Mouse (Mus musculus) stomach, postnatal 0 days (tissue): ENCODE data around the gene Wdr43. TPM values are rescaled to one million over a fixed set of nuclear protein-coding genes. Genes with fewer than 3 reads are reported as not detected.

ENCODE experiments used
- ATAC-seq: fragments of 200-750 bp; cut with Nextera tagmentation; 2 replicates; pipeline ENCODE4 v1.8.0; 2017; ENCODE audit not compliant: low FRiP score, low TSS enrichment
- DNase-seq: peaks from one replicate; pipeline ENCODE4 v3.0.0-alpha.2; 2016; ENCODE audit warnings: low spot score
- H3K27ac ChIP-seq: fragments of 300-500 bp; sonication (generic); replicated peaks from 2 replicates; pipeline ENCODE4 v1.5.1; 2014; ENCODE audit warnings: mild to moderate bottlenecking, control low read depth
- H3K27me3 ChIP-seq: fragments of 300-500 bp; sonication (generic); 2 replicates; pipeline ENCODE4 v1.6.1; 2014; ENCODE audit warnings: low read length; ENCODE audit not compliant: control insufficient read depth, insufficient read depth
- H3K36me3 ChIP-seq: fragments of 300-500 bp; sonication (generic); 2 replicates; pipeline ENCODE4 v1.6.1; 2014; ENCODE audit warnings: low read length, mixed read lengths; ENCODE audit not compliant: control insufficient read depth, insufficient read depth
- H3K4me1 ChIP-seq: fragments of 300-500 bp; sonication (generic); replicated peaks from 2 replicates; pipeline ENCODE4 v1.6.1; 2014; ENCODE audit warnings: antibody characterized with exemption; ENCODE audit not compliant: control insufficient read depth, insufficient read depth
- H3K4me2 ChIP-seq: fragments of 300-500 bp; sonication (generic); replicated peaks from 2 replicates; pipeline ENCODE4 v1.6.1; 2014; ENCODE audit warnings: low read depth, mild to moderate bottlenecking, control low read depth, moderate library complexity
- H3K4me3 ChIP-seq: fragments of 300-500 bp; sonication (generic); 2 replicates; pipeline ENCODE4 v1.5.1; 2014; ENCODE audit warnings: low read depth, low read length, control low read depth
- H3K9ac ChIP-seq: fragments of 300-500 bp; sonication (generic); 2 replicates; pipeline ENCODE4 v1.6.1; 2014; ENCODE audit warnings: mild to moderate bottlenecking, low read length, control low read depth, mixed read lengths
- H3K9me3 ChIP-seq: fragments of 300-500 bp; sonication (generic); 2 replicates; pipeline ENCODE4 v1.6.1; 2016; ENCODE audit warnings: low read length; ENCODE audit not compliant: control insufficient read depth
- CTCF ChIP-seq: IDR thresholded peaks from 2 replicates; pipeline ENCODE4 v1.5.1; 2016; ENCODE audit warnings: antibody characterized with exemption, low read depth, mild to moderate bottlenecking, moderate library complexity
- EP300 ChIP-seq: optimal IDR thresholded peaks from 2 replicates; pipeline ENCODE3; 2016; ENCODE audit warnings: antibody characterized with exemption
- WGBS: fragments of 180-500 bp; shearing (Covaris S2); extraction: QIAGEN DNeasy Blood & Tissue Kit; methylation state at CpG from one replicate; pipeline ENCODE4 v1.1.7; 2014; 5-methylcytosine and 5-hydroxymethylcytosine counted together
- polyA plus RNA-seq: library from polyadenylated mRNA; unstranded; fragments of >200 nt; fragmentation: Nextera tagmentation; extraction: Ambion mirVana; gene quantifications from 2 replicates; pipeline ENCODE4 v1.2.1, GENCODE M21; 2015

The Wdr43 gene
- polyA plus RNA-seq, 1 experiment from 2014 or later, result 28.0 TPM

- no peak overlapping the region for H3K4me3 ChIP-seq
- H3K9me3 ChIP-seq, result no peaks in the 10 kb centered on the region
- no peaks in the 10 kb centered on the region for H3K4me1 ChIP-seq
- H3K27me3 ChIP-seq, result no peaks in the 10 kb centered on the region
- ATAC-seq (no peak), DNase-seq (no peak)
- H3K27ac ChIP-seq, result no peak overlapping the region
- no peak for TF ChIP-seq EP300
- TF ChIP-seq CTCF, result no peak
- 91% methylated on average over 10 of the region's 10 CpGs for WGBS
- no peak overlapping the region for H3K9ac ChIP-seq
- peaks cover 13% of the 10 kb centered on the region; the same call in 1 of the 2 replicates for H3K36me3 ChIP-seq
- H3K4me2 ChIP-seq, result no peak overlapping the region
These were observed 43.0 kb downstream of the Wdr43 start for GRCm38 (mm10) chr17:71658666-71659065.

- no peak for ATAC-seq
- Histone ChIP-seq H3K27me3 (no peaks in the 10 kb centered on the region), H3K9me3 (no peaks in the 10 kb centered on the region), H3K36me3 (peaks cover 8% of the 10 kb centered on the region; the same call in 1 of the 2 replicates), H3K4me1 (no peaks in the 10 kb centered on the region), H3K9ac (no peak overlapping the region), H3K4me3 (no peak overlapping the region), H3K4me2 (no peak overlapping the region), H3K27ac (no peak overlapping the region)
- TF ChIP-seq CTCF, result no peak
- TF ChIP-seq EP300, result no peak
- no peak for DNase-seq
- WGBS, result 46% methylated on average over 1 of the region's 1 CpGs
These were observed 44.7 kb downstream of the Wdr43 start for GRCm38 (mm10) chr17:71660390-71660789.

- Histone ChIP-seq H3K4me1 (no peaks in the 10 kb centered on the region), H3K4me2 (peak overlapping the region; percentile 59), H3K27ac (no peak overlapping the region), H3K4me3 (peak overlapping the region; percentile 31), H3K9ac (peak overlapping the region; percentile 43; the same call in 1 of the 2 replicates), H3K36me3 (no peaks in the 10 kb centered on the region), H3K27me3 (no peaks in the 10 kb centered on the region), H3K9me3 (no peaks in the 10 kb centered on the region)
- DNase-seq, result peak; percentile 79
- ATAC-seq, result peak; percentile 82
- 6% methylated on average over 21 of the region's 21 CpGs for WGBS
- TF ChIP-seq CTCF (peak; percentile 87), EP300 (no peak)
These were observed 47.1 kb downstream of the Wdr43 start for GRCm38 (mm10) chr17:71662751-71663250.

GRCm38 (mm10) chr17:71663491-71663890 is 47.8 kb downstream of the Wdr43 start:
- H3K27ac ChIP-seq, result no peak overlapping the region
- no peaks in the 10 kb centered on the region for H3K27me3 ChIP-seq
- no peak overlapping the region for H3K4me3 ChIP-seq
- no peak overlapping the region for H3K4me2 ChIP-seq
- no peaks in the 10 kb centered on the region for H3K4me1 ChIP-seq
- WGBS, result 74% methylated on average over 6 of the region's 6 CpGs
- DNase-seq (no peak), ATAC-seq (no peak)
- H3K9me3 ChIP-seq, result no peaks in the 10 kb centered on the region
- no peak overlapping the region for H3K9ac ChIP-seq
- TF ChIP-seq CTCF, result no peak
- no peak for TF ChIP-seq EP300
- no peaks in the 10 kb centered on the region for H3K36me3 ChIP-seq

GRCm38 (mm10) chr17:71664172-71664571 is 48.5 kb downstream of the Wdr43 start:
- DNase-seq (no peak), ATAC-seq (no peak)
- Histone ChIP-seq H3K9me3 (no peaks in the 10 kb centered on the region), H3K4me1 (no peaks in the 10 kb centered on the region), H3K27me3 (no peaks in the 10 kb centered on the region), H3K9ac (no peak overlapping the region), H3K27ac (no peak overlapping the region), H3K4me3 (no peak overlapping the region), H3K4me2 (no peak overlapping the region), H3K36me3 (no peaks in the 10 kb centered on the region)
- TF ChIP-seq EP300 (no peak), CTCF (no peak)
- WGBS, result 84% methylated on average over 1 of the region's 1 CpGs

- no peak for TF ChIP-seq EP300
- TF ChIP-seq CTCF, result no peak
- ATAC-seq (no peak), DNase-seq (no peak)
- Histone ChIP-seq H3K36me3 (no peaks in the 10 kb centered on the region), H3K9ac (no peak overlapping the region), H3K27me3 (no peaks in the 10 kb centered on the region), H3K4me3 (no peak overlapping the region), H3K27ac (no peak overlapping the region), H3K4me1 (no peaks in the 10 kb centered on the region), H3K4me2 (no peak overlapping the region), H3K9me3 (no peaks in the 10 kb centered on the region)
- WGBS, result 82% methylated on average over 4 of the region's 4 CpGs
These were observed 49.5 kb downstream of the Wdr43 start for GRCm38 (mm10) chr17:71665201-71665600.
